Mouse (Mus musculus): ENCODE measurements around the gene Usp6nl. TPM values are rescaled to one million over a fixed set of nuclear protein-coding genes. Genes with fewer than 3 reads are reported as not detected.

The Usp6nl gene
- polyA plus RNA-seq, 1 experiment from 2014 or later: 25.3 TPM

DNA sequence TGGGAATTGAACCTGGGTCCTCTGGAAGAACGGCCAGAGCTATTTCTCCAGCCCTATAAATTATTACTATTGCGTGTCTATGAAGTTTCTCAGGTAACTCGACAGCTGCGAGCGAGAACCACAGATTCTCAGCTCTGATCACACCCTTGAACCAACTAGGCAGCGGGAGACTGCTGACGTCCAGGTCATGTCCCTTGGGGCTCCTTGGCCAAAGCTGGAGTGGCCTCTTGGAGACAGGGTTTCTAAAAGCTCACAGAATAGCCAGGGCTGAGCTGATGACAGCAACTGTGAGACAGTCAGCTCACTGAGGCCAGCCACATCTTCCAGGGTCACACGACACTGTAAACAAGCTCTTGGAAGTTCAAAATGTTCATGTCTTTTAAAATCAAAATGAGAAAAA lies 159.5 kb downstream of the Usp6nl start:
- ATAC-seq (no peak), DNase-seq (ENCODE audit: low read depth, low spot score) (no peak)
- in situ Hi-C loops (cut with MboI; ENCODE audit: low pct_unique_long_range_greater_than_20kb): no loop called here
- TF ChIP-seq CTCF (IDR thresholded peaks at IDR 0.05): no peak
- CTCF ChIA-PET: interaction anchor here (1.1 to 4.1 kb wide), 2 partner anchors 13 to 752 kb away, joined by 3 to 15 read pairs; no protein-coding TSS in a partner anchor
- POLR2A ChIA-PET: no interaction called here
- no peaks in the 10 kb centered on the region for H3K27me3 ChIP-seq

DNA sequence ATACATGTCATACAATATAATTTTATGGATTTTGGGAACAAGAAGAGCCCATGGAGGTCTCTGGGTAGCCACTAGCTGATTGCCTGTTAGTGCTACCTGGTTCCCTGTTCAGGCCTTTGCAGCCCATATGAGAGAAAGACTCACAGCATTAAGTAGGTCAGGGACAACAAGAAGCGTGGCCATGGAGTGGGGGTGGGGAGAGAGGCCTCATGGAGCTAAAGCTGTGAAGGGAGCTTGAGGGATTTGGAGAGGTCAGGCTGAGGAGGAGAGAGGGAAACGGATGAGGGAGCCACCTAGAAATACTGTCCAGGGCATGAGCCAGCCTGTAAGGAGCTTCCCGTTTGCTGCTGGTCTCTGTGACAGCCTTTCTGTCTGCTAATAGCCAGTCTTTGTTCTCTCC lies 159.9 kb downstream of the Usp6nl start:
- no peaks in the 10 kb centered on the region for H3K27me3 ChIP-seq
- DNase-seq (ENCODE audit: low read depth, low spot score) (no peak), ATAC-seq (no peak)
- POLR2A ChIA-PET: no interaction called here
- CTCF ChIA-PET: interaction anchor here (1.1 to 4.1 kb wide), 2 partner anchors 13 to 752 kb away, joined by 3 to 15 read pairs; no protein-coding TSS in a partner anchor
- no peak for TF ChIP-seq CTCF (IDR thresholded peaks at IDR 0.05)
- in situ Hi-C loops (cut with MboI; ENCODE audit: low pct_unique_long_range_greater_than_20kb): no loop called here

DNA sequence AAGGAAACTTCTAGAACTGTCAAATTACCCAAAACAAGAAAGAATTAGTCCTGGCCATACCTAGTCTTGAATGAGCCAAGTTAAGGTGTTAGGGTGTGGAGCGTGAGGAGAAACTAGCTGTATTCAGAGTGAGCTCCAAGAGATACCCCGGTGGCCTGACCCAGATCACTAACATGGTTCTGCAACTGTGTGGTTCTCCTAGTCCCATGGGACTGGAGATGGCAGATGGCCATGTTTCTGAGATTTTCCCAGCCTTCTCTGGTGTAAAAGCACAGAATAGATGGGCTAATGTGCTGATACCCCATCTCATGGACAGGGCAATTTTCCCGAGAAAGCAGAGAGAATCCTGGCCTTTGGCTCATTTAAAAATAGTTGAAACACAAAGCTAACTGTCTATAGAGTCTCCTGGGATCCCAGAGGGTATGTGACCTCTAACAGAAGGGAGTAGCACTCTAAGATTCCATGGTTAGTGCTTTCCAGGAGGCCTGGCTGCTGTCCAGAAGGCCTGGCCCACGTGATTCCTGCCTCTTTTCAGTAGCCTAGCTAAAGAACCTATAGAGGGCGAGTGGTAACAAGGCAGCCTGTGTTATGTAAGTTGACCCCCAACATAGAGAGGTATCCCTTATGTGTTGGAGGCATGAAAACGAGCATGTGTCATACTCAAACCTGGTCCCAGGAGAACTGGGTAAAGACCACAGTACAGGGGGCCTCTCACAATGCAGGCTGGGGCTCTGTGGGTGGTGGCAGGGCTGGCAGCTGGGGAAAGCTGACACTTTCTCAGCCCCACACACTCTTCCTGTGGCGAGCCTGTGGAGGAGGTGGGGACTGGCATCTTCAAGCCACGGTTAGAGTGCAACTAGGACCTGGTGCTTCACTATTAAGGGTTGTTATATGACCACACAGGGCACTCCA lies 160.9 kb downstream of the Usp6nl start:
- ChIA-PET CTCF (interaction anchor here (0.9 to 4.1 kb wide), 2 partner anchors 14 to 18 kb away, joined by 3 to 15 read pairs; no protein-coding TSS in a partner anchor), POLR2A (no interaction called here)
- no peak for DNase-seq (ENCODE audit: low read depth, low spot score)
- in situ Hi-C loops (cut with MboI; ENCODE audit: low pct_unique_long_range_greater_than_20kb): no loop called here
- TF ChIP-seq CTCF (IDR thresholded peaks at IDR 0.05): no peak
- ATAC-seq: peak; percentile 71
- no peaks in the 10 kb centered on the region for H3K27me3 ChIP-seq

DNA sequence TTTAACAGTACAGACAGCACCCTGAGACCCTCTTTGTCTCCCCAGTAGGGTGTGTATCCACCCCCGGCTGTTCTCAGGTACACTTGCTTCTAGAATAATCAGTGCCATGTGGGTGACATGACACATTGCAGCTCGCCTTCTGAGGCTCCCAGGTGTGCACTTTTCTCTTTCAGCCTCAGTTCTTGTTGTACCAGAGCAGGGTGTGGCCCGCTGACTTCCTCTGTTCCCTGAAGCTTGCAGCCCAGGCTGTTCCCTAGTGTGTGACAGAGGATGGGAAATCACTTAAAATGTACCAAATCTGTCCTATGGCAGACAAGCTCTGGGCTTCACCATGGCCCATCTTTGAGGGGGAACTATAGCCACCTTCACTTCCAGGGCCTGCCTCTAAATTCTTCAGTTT lies 161.7 kb downstream of the Usp6nl start:
- DNase-seq (ENCODE audit: low read depth, low spot score): no peak
- no peak for ATAC-seq
- H3K27me3 ChIP-seq: no peaks in the 10 kb centered on the region
- CTCF ChIA-PET: interaction anchor here (4.1 kb wide), 1 partner anchor 15 kb away, joined by 15 read pairs; no protein-coding TSS in a partner anchor
- POLR2A ChIA-PET: no interaction called here
- no peak for TF ChIP-seq CTCF (IDR thresholded peaks at IDR 0.05)
- in situ Hi-C loops (cut with MboI; ENCODE audit: low pct_unique_long_range_greater_than_20kb): no loop called here

DNA sequence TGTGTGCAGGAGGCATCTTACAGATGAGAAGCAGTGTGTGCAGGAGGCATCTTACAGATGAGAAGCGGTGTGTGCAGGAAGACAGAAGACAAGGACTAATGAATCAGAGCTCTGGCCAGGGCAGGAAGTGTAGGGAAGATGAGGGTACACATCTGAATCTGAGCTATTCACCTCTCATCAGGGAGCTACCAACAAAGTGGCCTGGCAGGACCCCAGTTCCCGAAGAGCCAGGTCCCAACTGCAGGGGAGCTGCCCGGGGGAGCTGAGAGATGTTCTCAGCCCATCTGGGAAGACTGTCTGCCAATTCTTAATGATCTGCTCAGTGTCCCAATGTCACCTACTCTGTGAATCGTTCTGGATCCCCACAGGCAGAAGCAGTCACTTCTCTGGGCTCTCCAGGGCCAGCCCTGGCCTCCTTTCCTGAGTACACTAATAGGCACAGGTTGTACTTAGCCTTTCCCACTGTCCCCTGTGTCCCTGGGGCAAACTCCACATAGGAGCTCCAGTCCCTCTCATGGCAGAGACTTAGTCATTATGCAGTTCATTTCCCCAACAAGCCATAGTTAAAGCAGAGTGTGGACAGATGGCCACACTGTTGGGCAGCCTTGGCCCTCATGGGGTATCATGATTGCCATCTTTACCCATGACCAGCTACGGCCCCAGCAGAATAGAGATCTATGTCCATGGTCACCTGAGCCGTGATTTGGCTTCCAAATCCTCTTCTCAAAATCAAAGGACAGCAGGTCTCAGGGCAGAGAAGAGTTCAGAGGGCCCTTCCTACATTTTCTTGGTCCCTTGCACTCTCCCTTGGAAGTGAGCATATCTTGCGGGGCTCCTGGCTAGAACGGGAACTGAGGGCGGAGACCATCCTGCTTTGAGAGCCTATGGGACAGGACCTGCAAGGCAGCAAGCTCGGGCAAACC lies 165.4 kb downstream of the Usp6nl start:
- no peaks in the 10 kb centered on the region for H3K27me3 ChIP-seq
- ATAC-seq (no peak), DNase-seq (ENCODE audit: low read depth, low spot score) (no peak)
- ChIA-PET CTCF (interaction anchor here (1.3 kb wide), 1 partner anchor 19 kb away, joined by 6 read pairs; no protein-coding TSS in a partner anchor), POLR2A (no interaction called here)
- TF ChIP-seq CTCF (IDR thresholded peaks at IDR 0.05): no peak
- in situ Hi-C loops (cut with MboI; ENCODE audit: low pct_unique_long_range_greater_than_20kb): no loop called here

DNA sequence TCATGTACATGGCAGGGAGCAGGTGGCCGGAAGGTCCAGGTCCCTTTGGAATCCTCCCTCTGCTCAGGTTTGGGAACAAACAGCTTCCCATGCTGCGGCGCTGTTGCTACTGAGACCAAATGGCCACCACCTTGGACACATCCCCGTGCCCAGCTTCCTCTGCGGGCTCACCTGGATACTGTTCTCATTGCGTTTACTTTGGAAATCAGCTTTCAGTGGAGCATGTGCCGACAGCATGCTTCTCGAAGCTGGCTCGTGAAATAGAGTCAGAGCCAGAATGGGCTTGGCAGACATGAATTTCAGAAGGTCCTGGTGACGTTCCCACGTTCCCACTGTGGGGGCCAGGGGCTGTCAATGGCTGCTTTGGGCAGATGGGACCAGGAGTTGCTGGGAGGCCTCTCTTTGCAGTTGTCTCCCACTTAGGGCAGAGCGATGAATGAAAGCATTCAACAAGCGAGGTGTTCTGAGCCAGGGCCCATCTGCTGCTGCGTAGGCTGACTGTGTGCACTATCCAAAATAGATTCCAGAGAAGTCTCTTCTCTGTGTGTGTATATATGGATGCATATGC lies 166.1 kb downstream of the Usp6nl start:
- no peak for ATAC-seq
- POLR2A ChIA-PET: no interaction called here

DNA sequence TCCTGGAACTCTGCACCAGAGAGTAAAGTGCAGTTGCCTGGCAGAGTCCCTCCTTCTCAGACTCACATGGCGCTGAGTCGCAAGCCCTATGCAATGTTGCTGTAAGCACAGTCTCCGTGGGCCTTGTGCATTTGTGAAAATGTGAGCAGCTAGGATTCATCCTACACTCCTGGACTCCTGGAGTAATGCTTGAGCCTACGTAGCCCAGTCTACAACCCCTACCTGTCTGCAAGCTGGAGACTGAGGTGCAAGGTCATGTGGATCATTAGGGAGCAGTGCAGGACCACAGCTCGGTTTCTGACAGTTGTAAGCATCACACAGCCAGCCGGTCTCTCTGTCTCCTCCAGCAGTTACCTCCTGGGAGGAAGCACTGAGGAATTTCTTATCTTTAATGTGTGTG lies 167.6 kb downstream of the Usp6nl start:
- CTCF ChIA-PET: no interaction called here
- TF ChIP-seq CTCF (IDR thresholded peaks at IDR 0.05): no peak
- in situ Hi-C loops (cut with MboI; ENCODE audit: low pct_unique_long_range_greater_than_20kb): no loop called here
- DNase-seq (ENCODE audit: low read depth, low spot score): no peak
- H3K27me3 ChIP-seq: no peaks in the 10 kb centered on the region
- ATAC-seq: no peak
- POLR2A ChIA-PET: no interaction called here

More for the DNA sequence above, 166.1 kb downstream of the Usp6nl start:
- H3K27me3 ChIP-seq: no peaks in the 10 kb centered on the region
- in situ Hi-C loops (cut with MboI; ENCODE audit: low pct_unique_long_range_greater_than_20kb): no loop called here
- CTCF ChIA-PET: interaction anchor here (1.3 kb wide), 1 partner anchor 20 kb away, joined by 6 read pairs; no protein-coding TSS in a partner anchor
- no peak for TF ChIP-seq CTCF (IDR thresholded peaks at IDR 0.05)
- no peak for DNase-seq (ENCODE audit: low read depth, low spot score)

DNA sequence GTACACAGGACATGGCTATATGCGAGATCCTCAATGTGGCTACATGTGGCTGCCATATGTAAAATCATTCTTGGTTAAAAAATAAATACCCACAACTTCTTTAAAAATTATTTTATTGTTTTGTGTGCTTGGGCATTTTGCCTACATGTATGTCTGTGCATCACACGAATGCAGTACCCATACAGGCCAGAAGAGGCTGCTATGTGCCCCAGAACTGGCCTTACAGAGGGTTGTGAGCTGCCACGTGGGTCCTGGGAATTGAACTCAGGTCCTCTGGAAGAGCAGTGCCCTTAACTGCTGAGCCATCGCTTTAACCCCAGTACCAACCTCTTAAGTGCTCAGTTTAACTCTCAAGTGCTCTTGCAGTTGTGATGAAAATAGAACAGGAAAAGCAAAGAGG lies 168.4 kb downstream of the Usp6nl start:
- DNase-seq (ENCODE audit: low read depth, low spot score): no peak
- ATAC-seq: no peak
- CTCF ChIA-PET: no interaction called here
- TF ChIP-seq CTCF (IDR thresholded peaks at IDR 0.05): no peak
- no peaks in the 10 kb centered on the region for H3K27me3 ChIP-seq
- POLR2A ChIA-PET: no interaction called here
- in situ Hi-C loops (cut with MboI; ENCODE audit: low pct_unique_long_range_greater_than_20kb): no loop called here

DNA sequence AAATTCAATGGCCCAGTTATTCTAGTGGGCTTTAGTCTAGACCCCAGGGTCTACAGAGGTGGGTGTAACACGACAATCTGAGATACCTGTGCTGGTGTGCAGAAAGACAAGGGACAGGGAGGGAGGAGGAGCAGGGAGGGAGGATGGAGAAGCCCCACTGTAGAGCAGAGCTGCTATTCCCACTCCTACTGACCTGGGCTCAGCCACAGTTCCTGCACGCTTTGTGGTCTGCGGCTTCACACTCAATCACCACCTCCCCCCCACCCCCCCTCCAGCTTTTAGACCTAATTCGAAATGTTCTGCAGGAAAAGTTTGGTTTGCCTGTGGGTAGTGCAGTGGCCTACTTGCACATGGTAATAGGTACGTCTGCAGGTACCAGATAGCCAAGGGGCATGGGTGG lies 171.4 kb downstream of the Usp6nl start:
- ChIA-PET POLR2A (no interaction called here), CTCF (interaction anchor here (1.2 kb wide), 1 partner anchor 13 kb away, joined by 3 read pairs; no protein-coding TSS in a partner anchor)
- in situ Hi-C loops (cut with MboI; ENCODE audit: low pct_unique_long_range_greater_than_20kb): no loop called here
- no peak for DNase-seq (ENCODE audit: low read depth, low spot score)
- no peaks in the 10 kb centered on the region for H3K27me3 ChIP-seq
- TF ChIP-seq CTCF (IDR thresholded peaks at IDR 0.05): no peak
- no peak for ATAC-seq

Other genes with a start within 250 kb of the Usp6nl start
- 45.6 TPM for gene Proser2, start 192.5 kb upstream of the Usp6nl start, polyA plus RNA-seq (2021)
- 22.2 TPM for gene Echdc3, start 109.6 kb upstream of the Usp6nl start, polyA plus RNA-seq (2021)

Data from Patski (cell line).